Comparison of ENCODE assay signal across 8 mouse cellular contexts in genomic region chr14:58076726-58077255, GRCm38 (mm10). TPM values are rescaled to one million over a fixed set of nuclear protein-coding genes. Genes with fewer than 3 reads are reported as not detected.
A peak's percentile ranks its signal among the peaks of the same experiment; 100 is the strongest.
DNase-seq lines count a peak whose midpoint lies in the region; ATAC-seq and TF ChIP-seq lines count a peak whose summit lies in the region.

No protein-coding gene starts in this region.

- WGBS in lung, adult 2 months: 18% methylated on average over 14 of the region's 14 CpGs
- 6% methylated on average over 14 of the region's 14 CpGs for WGBS in embryonic facial prominence, embryonic 14.5 days
- 5% methylated on average over 14 of the region's 14 CpGs for WGBS in hindbrain, embryonic 14.5 days
- 6% methylated on average over 14 of the region's 14 CpGs for WGBS in midbrain, postnatal 0 days

- peaks cover 68% of the 10 kb centered on the region for H3K27me3 ChIP-seq in embryonic facial prominence, embryonic 14.5 days (replicated peaks; ENCODE audit: control insufficient read depth, insufficient read depth, low read length)
- peaks cover 39% of the 10 kb centered on the region for H3K27me3 ChIP-seq in hindbrain, embryonic 14.5 days (ENCODE audit: control insufficient read depth, insufficient read depth, low read length)
- H3K27me3 ChIP-seq in midbrain, postnatal 0 days (ENCODE audit: insufficient read depth, low read length): peaks cover 3% of the 10 kb centered on the region; the same call in 1 of the 2 replicates

- TF ChIP-seq POLR2A in lung, adult 2 months (IDR thresholded peaks at IDR 0.05; ENCODE audit: borderline replicate concordance, extremely low read depth, low read depth, low read length): no peak

- H3K4me2 ChIP-seq in embryonic facial prominence, embryonic 14.5 days (ENCODE audit: low read depth, low read length): peak overlapping the region; percentile 94
- H3K4me2 ChIP-seq in hindbrain, embryonic 14.5 days (replicated peaks): peak overlapping the region; percentile 96
- H3K4me2 ChIP-seq in midbrain, postnatal 0 days (ENCODE audit: low read depth, low read length, poor library complexity, severe bottlenecking): peak overlapping the region; percentile 98

- peaks cover 13% of the 10 kb centered on the region for H3K4me1 ChIP-seq in lung, adult 2 months (ENCODE audit: control insufficient read depth, insufficient read depth, low read length)
- peaks cover 12% of the 10 kb centered on the region; the same call in 1 of the 2 replicates for H3K4me1 ChIP-seq in embryonic facial prominence, embryonic 14.5 days (ENCODE audit: control insufficient read depth, insufficient read depth, low read length)
- peaks cover 8% of the 10 kb centered on the region for H3K4me1 ChIP-seq in hindbrain, embryonic 14.5 days (replicated peaks; ENCODE audit: control insufficient read depth, insufficient read depth, low read length)
- 0 out of 2 replicates have a peak, but pooled peaks cover 2% of the 10 kb centered on the region for H3K4me1 ChIP-seq in midbrain, postnatal 0 days (ENCODE audit: insufficient read depth, low read length)

- H3K36me3 ChIP-seq in embryonic facial prominence, embryonic 14.5 days (ENCODE audit: control insufficient read depth, insufficient read depth, low read length): no peaks in the 10 kb centered on the region
- no peaks in the 10 kb centered on the region for H3K36me3 ChIP-seq in hindbrain, embryonic 14.5 days (replicated peaks; ENCODE audit: control insufficient read depth, insufficient read depth)
- H3K36me3 ChIP-seq in midbrain, postnatal 0 days (ENCODE audit: insufficient read depth, low read length): no peaks in the 10 kb centered on the region

- no peak for TF ChIP-seq CTCF in lung, adult 2 months (IDR thresholded peaks at IDR 0.05; ENCODE audit: insufficient read depth, low read length)
- no peak for TF ChIP-seq CTCF in midbrain, postnatal 0 days (IDR thresholded peaks at IDR 0.05)

- H3K9ac ChIP-seq in embryonic facial prominence, embryonic 14.5 days (ENCODE audit: low read depth, low read length): peak overlapping the region; percentile 69
- peak overlapping the region; percentile 86 for H3K9ac ChIP-seq in hindbrain, embryonic 14.5 days
- peak overlapping the region; percentile 67 for H3K9ac ChIP-seq in midbrain, postnatal 0 days (replicated peaks; ENCODE audit: low read length, poor library complexity, severe bottlenecking)

- no peak for DNase-seq in lung, adult 2 months
- DNase-seq in lung, postnatal 14 days: no peak
- DNase-seq in embryonic facial prominence, embryonic 14.5 days (ENCODE audit: low spot score): no peak
- no peak for DNase-seq in hindbrain, embryonic 14.5 days (ENCODE audit: low spot score)
- DNase-seq in midbrain, postnatal 0 days (ENCODE audit: low spot score): no peak
- DNase-seq in right cerebral cortex, adult 18-20 months: no peak
- no peak for DNase-seq in urinary bladder, postnatal 14 days (ENCODE audit: low spot score)
- DNase-seq in retina, embryonic 14.5 days (ENCODE audit: low spot score): no peak

- peak overlapping the region; percentile 52 for H3K4me3 ChIP-seq in lung, adult 2 months (replicated peaks; ENCODE audit: extremely low read depth, low read depth, low read length)
- H3K4me3 ChIP-seq in embryonic facial prominence, embryonic 14.5 days (ENCODE audit: low read depth, low read length): peak overlapping the region; percentile 60
- H3K4me3 ChIP-seq in hindbrain, embryonic 14.5 days (replicated peaks; ENCODE audit: low read length): peak overlapping the region; percentile 73
- H3K4me3 ChIP-seq in midbrain, postnatal 0 days (ENCODE audit: low read depth, low read length): peak overlapping the region; percentile 60

- peak overlapping the region; percentile 29 for H3K27ac ChIP-seq in embryonic facial prominence, embryonic 14.5 days (replicated peaks; ENCODE audit: low read depth, low read length)
- H3K27ac ChIP-seq in hindbrain, embryonic 14.5 days: peak overlapping the region; percentile 90
- H3K27ac ChIP-seq in midbrain, postnatal 0 days (ENCODE audit: low read depth, low read length): peak overlapping the region; percentile 78

- ATAC-seq in embryonic facial prominence, embryonic 14.5 days (ENCODE audit: low read depth): no peak; the same call in 1 of the 2 replicates
- ATAC-seq in hindbrain, embryonic 14.5 days (ENCODE audit: low FRiP score): no peak
- ATAC-seq in midbrain, postnatal 0 days (ENCODE audit: low FRiP score): no peak

- no peaks in the 10 kb centered on the region for H3K9me3 ChIP-seq in embryonic facial prominence, embryonic 14.5 days (ENCODE audit: control insufficient read depth, low read length)
- H3K9me3 ChIP-seq in hindbrain, embryonic 14.5 days (ENCODE audit: control insufficient read depth, low read length): no peaks in the 10 kb centered on the region
- no peaks in the 10 kb centered on the region for H3K9me3 ChIP-seq in midbrain, postnatal 0 days (ENCODE audit: low read length)

RNA-seq across cellular contexts. Expression of gene Fgf9, which starts 6.4 kb away (rescaled TPM):
- polyA plus RNA-seq in lung, adult 2 months (2012; rRNA removed): 0.20 TPM in 2 replicates
- 7.8 and 10.6 TPM in 2 replicates for polyA plus RNA-seq in embryonic facial prominence, embryonic 14.5 days (2014; fragmentation: Nextera tagmentation; extraction: Ambion mirVana)
- polyA plus RNA-seq in hindbrain, embryonic 14.5 days (2014; fragmentation: Nextera tagmentation; extraction: Ambion mirVana): 18.4 and 19.0 TPM in 2 replicates
- total RNA-seq in midbrain, postnatal 0 days (2014; rRNA removed): 7.4 and 7.9 TPM in 2 replicates
- polyA plus RNA-seq in midbrain, postnatal 0 days (2015; fragmentation: Nextera tagmentation; extraction: Ambion mirVana): 17.7 and 17.8 TPM in 2 replicates

Comparison
In these comparisons a context has a peak if more than half of its experiments do, and no peak if none do; other contexts are left out.
1. H3K27ac ChIP-seq: peak in every context shown above with its lines; median percentile 90 in hindbrain, embryonic 14.5 days; 78 in midbrain, postnatal 0 days; 29 in embryonic facial prominence, embryonic 14.5 days.